ENCODE assay signal across 8 mouse cellular contexts in genomic region chr14:33959341-33959740, GRCm38 (mm10). TPM values are rescaled to one million over a fixed set of nuclear protein-coding genes. Genes with fewer than 3 reads are reported as not detected.
A peak's percentile ranks its signal among the peaks of the same experiment; 100 is the strongest.
DNase-seq lines count a peak whose midpoint lies in the region; ATAC-seq and TF ChIP-seq lines count a peak whose summit lies in the region.

No protein-coding gene starts in this region.

- no peak overlapping the region for H3K27ac ChIP-seq in heart, adult 2 months
- no peak overlapping the region for H3K27ac ChIP-seq in bone marrow, adult 2 months (ENCODE audit: control insufficient read depth, insufficient read depth, low read depth, low read length, poor library complexity)
- no peak overlapping the region for H3K27ac ChIP-seq in embryonic facial prominence, embryonic 11.5 days (replicated peaks; ENCODE audit: low read depth, low read length)

- TF ChIP-seq POLR2A in heart, adult 2 months (IDR thresholded peaks at IDR 0.05; ENCODE audit: insufficient read depth, low read depth, low read length), result no peak
- no peak for TF ChIP-seq POLR2A in bone marrow, adult 2 months (IDR thresholded peaks at IDR 0.05; ENCODE audit: borderline replicate concordance, control insufficient read depth, low read depth, low read length)

- TF ChIP-seq EP300 in heart, adult 2 months (IDR thresholded peaks at IDR 0.05; ENCODE audit: insufficient read depth, low read depth, low read length), result no peak

- TF ChIP-seq CTCF in heart, adult 2 months (IDR thresholded peaks at IDR 0.05), result peak; percentile 83
- TF ChIP-seq CTCF in bone marrow, adult 2 months (IDR thresholded peaks at IDR 0.05; ENCODE audit: control insufficient read depth, insufficient read depth, low read length), result peak; percentile 24; the same call in 1 of the 2 replicates

- no peaks in the 10 kb centered on the region for H3K4me1 ChIP-seq in heart, adult 2 months (ENCODE audit: control insufficient read depth, insufficient read depth, low read length)
- no peaks in the 10 kb centered on the region for H3K4me1 ChIP-seq in bone marrow, adult 2 months (ENCODE audit: control insufficient read depth, insufficient read depth, low read length)
- H3K4me1 ChIP-seq in embryonic facial prominence, embryonic 11.5 days (ENCODE audit: control insufficient read depth, insufficient read depth, low read length), result no peaks in the 10 kb centered on the region

- no peak for ATAC-seq in embryonic facial prominence, embryonic 11.5 days (replicated peaks; ENCODE audit: insufficient number of reproducible peaks, low FRiP score, low TSS enrichment, low read depth)
- 0 out of 2 replicates have a peak, but pooled peaks have one; percentile 39 for ATAC-seq in megakaryocyte progenitor cell, adult 5-6 weeks (replicated peaks; ENCODE audit: poor library complexity)

- H3K4me3 ChIP-seq in heart, adult 2 months, result no peak overlapping the region
- H3K4me3 ChIP-seq in bone marrow, adult 2 months (replicated peaks; ENCODE audit: control insufficient read depth, low read depth, low read length), result no peak overlapping the region
- no peak overlapping the region for H3K4me3 ChIP-seq in embryonic facial prominence, embryonic 11.5 days (ENCODE audit: low read depth, low read length)

- peak in 1 of 2 experiments; percentile 33 for DNase-seq in heart, adult 2 months
- no peak for DNase-seq in heart, postnatal 25 days (ENCODE audit: low spot score)
- DNase-seq in 416B (ENCODE audit: low read depth), result peak; percentile 33
- DNase-seq in embryonic facial prominence, embryonic 11.5 days (ENCODE audit: low spot score), result peak; percentile 81
- DNase-seq in kidney, postnatal 14 days, result peak; percentile 52
- no peak for DNase-seq in T-cell, adult 2 months (ENCODE audit: low spot score)

- no peak overlapping the region for H3K4me2 ChIP-seq in embryonic facial prominence, embryonic 11.5 days (ENCODE audit: low read depth, low read length)

- H3K27me3 ChIP-seq in heart, adult 2 months (ENCODE audit: control insufficient read depth, insufficient read depth, low read length), result no peaks in the 10 kb centered on the region; the same call in 1 of the 2 replicates
- H3K27me3 ChIP-seq in embryonic facial prominence, embryonic 11.5 days (ENCODE audit: control insufficient read depth, insufficient read depth, low read length), result no peaks in the 10 kb centered on the region

- no peaks in the 10 kb centered on the region for H3K36me3 ChIP-seq in heart, adult 2 months (ENCODE audit: control insufficient read depth, insufficient read depth, low read length)
- no peaks in the 10 kb centered on the region; the same call in 1 of the 2 replicates for H3K36me3 ChIP-seq in embryonic facial prominence, embryonic 11.5 days (replicated peaks; ENCODE audit: control insufficient read depth, insufficient read depth, low read depth, low read length)

- WGBS in heart, adult 2 months, result 6% methylated on average over 9 of the region's 9 CpGs
- 11% methylated on average over 9 of the region's 9 CpGs for WGBS in bone marrow, adult 2 months
- WGBS in embryonic facial prominence, embryonic 11.5 days, result 11% methylated on average over 9 of the region's 9 CpGs

- no peaks in the 10 kb centered on the region for H3K79me2 ChIP-seq in heart, adult 2 months (replicated peaks; ENCODE audit: control insufficient read depth, insufficient read depth, low read length)

- intact Hi-C loops in heart, adult 2 months (cut with DNase I), result loop anchor here (5.0 to 10.0 kb wide), 2 partner anchors 148 to 245 kb away; partner anchors contain the start of gene Gprin2
- intact Hi-C loops in heart, postnatal 25 days (cut with DNase I), result loop anchor here (2.0 to 5.0 kb wide), 3 partner anchors 145 to 278 kb away; no protein-coding TSS in a partner anchor

- no peaks in the 10 kb centered on the region for H3K9me3 ChIP-seq in embryonic facial prominence, embryonic 11.5 days (replicated peaks; ENCODE audit: control insufficient read depth, low read length)

- no peak overlapping the region for H3K9ac ChIP-seq in heart, adult 2 months (ENCODE audit: low read depth, low read length)
- H3K9ac ChIP-seq in embryonic facial prominence, embryonic 11.5 days (replicated peaks; ENCODE audit: low read length), result no peak overlapping the region

RNA-seq across cellular contexts. Expression of gene Rbp3, which starts 5.5 kb away (rescaled TPM):
- total RNA-seq in heart, adult 2 months (2021), result not detected
- polyA plus RNA-seq in heart, adult 2 months (2012; rRNA removed), result not detected in 2 replicates
- not detected for total RNA-seq in heart, postnatal 25 days (2021)
- not detected in 2 replicates for polyA plus RNA-seq in bone marrow, adult 2 months (2011; ENCODE audit: insufficient read depth, insufficient read length, low replicate concordance, missing spikeins)
- polyA plus RNA-seq in embryonic facial prominence, embryonic 11.5 days (2014; fragmentation: Nextera tagmentation; extraction: Ambion mirVana), result not detected in 2 replicates
- not detected in 2 replicates for total RNA-seq in megakaryocyte progenitor cell, adult 5-6 weeks (2015)
- not detected in 2 replicates for total RNA-seq in megakaryocyte progenitor cell, adult 5-6 weeks (2017)

RNA-seq across cellular contexts. Expression of gene Gdf2, which starts 18.5 kb away (rescaled TPM):
- under 1 TPM; 0.10 to 0.34 TPM for total RNA-seq in heart, adult 2 months (2021)
- polyA plus RNA-seq in heart, adult 2 months (2012; rRNA removed), result 0.16 and 0.20 TPM in 2 replicates
- total RNA-seq in heart, postnatal 25 days (2021), result under 1 TPM; 0.26 to 0.36 TPM
- polyA plus RNA-seq in bone marrow, adult 2 months (2011; ENCODE audit: insufficient read depth, insufficient read length, low replicate concordance, missing spikeins), result not detected in 2 replicates
- polyA plus RNA-seq in embryonic facial prominence, embryonic 11.5 days (2014; fragmentation: Nextera tagmentation; extraction: Ambion mirVana), result not detected in 2 replicates
- not detected in 2 replicates for total RNA-seq in megakaryocyte progenitor cell, adult 5-6 weeks (2015)
- not detected in 2 replicates for total RNA-seq in megakaryocyte progenitor cell, adult 5-6 weeks (2017)

RNA-seq across cellular contexts. Expression of gene Zfp488, which starts 19.2 kb away (rescaled TPM):
- total RNA-seq in heart, adult 2 months (2021), result not detected
- polyA plus RNA-seq in heart, adult 2 months (2012; rRNA removed), result not detected in 2 replicates
- not detected for total RNA-seq in heart, postnatal 25 days (2021)
- polyA plus RNA-seq in bone marrow, adult 2 months (2011; ENCODE audit: insufficient read depth, insufficient read length, low replicate concordance, missing spikeins), result not detected in 2 replicates
- polyA plus RNA-seq in embryonic facial prominence, embryonic 11.5 days (2014; fragmentation: Nextera tagmentation; extraction: Ambion mirVana), result 0.43 and 0.56 TPM in 2 replicates
- total RNA-seq in megakaryocyte progenitor cell, adult 5-6 weeks (2015), result 0.05 TPM in 1 of 2 replicates, not detected in the other
- not detected in 2 replicates for total RNA-seq in megakaryocyte progenitor cell, adult 5-6 weeks (2017)

RNA-seq across cellular contexts. Expression of gene Gdf10, which starts 36.0 kb away (rescaled TPM):
- 1 to 10 TPM; 1.0 to 1.1 TPM for total RNA-seq in heart, adult 2 months (2021)
- polyA plus RNA-seq in heart, adult 2 months (2012; rRNA removed), result 1.8 and 3.8 TPM in 2 replicates
- total RNA-seq in heart, postnatal 25 days (2021), result 1 to 10 TPM; 1.6 to 1.7 TPM
- polyA plus RNA-seq in bone marrow, adult 2 months (2011; ENCODE audit: insufficient read depth, insufficient read length, low replicate concordance, missing spikeins), result 0.31 TPM in 1 of 2 replicates, not detected in the other
- polyA plus RNA-seq in embryonic facial prominence, embryonic 11.5 days (2014; fragmentation: Nextera tagmentation; extraction: Ambion mirVana), result 3.6 and 3.9 TPM in 2 replicates
- not detected in 2 replicates for total RNA-seq in megakaryocyte progenitor cell, adult 5-6 weeks (2015)
- total RNA-seq in megakaryocyte progenitor cell, adult 5-6 weeks (2017), result not detected in 2 replicates

RNA-seq across cellular contexts. Expression of gene Gm30083, which starts 55.6 kb away (rescaled TPM):
- total RNA-seq in heart, adult 2 months (2021), result not detected
- not detected in 2 replicates for polyA plus RNA-seq in heart, adult 2 months (2012; rRNA removed)
- not detected for total RNA-seq in heart, postnatal 25 days (2021)
- not detected in 2 replicates for polyA plus RNA-seq in bone marrow, adult 2 months (2011; ENCODE audit: insufficient read depth, insufficient read length, low replicate concordance, missing spikeins)
- polyA plus RNA-seq in embryonic facial prominence, embryonic 11.5 days (2014; fragmentation: Nextera tagmentation; extraction: Ambion mirVana), result not detected in 2 replicates
- not detected in 2 replicates for total RNA-seq in megakaryocyte progenitor cell, adult 5-6 weeks (2015)
- not detected in 2 replicates for total RNA-seq in megakaryocyte progenitor cell, adult 5-6 weeks (2017)

Comparison
In these comparisons a context has a peak if more than half of its experiments do, and no peak if none do; other contexts are left out.
1. DNase-seq: peak in 416B (single experiment), embryonic facial prominence, embryonic 11.5 days (single experiment) and kidney, postnatal 14 days (single experiment); none in heart, postnatal 25 days (single experiment) and T-cell, adult 2 months (single experiment).